Mouse (Mus musculus): ENCODE measurements around the gene Cdh4. TPM values are rescaled to one million over a fixed set of nuclear protein-coding genes. Genes with fewer than 3 reads are reported as not detected.
A peak's percentile ranks its signal among the peaks of the same experiment; 100 is the strongest.

Cdh4 gene
- 3.1 and 4.6 TPM in 2 replicates for polyA plus RNA-seq (2012; rRNA removed)

DNA sequence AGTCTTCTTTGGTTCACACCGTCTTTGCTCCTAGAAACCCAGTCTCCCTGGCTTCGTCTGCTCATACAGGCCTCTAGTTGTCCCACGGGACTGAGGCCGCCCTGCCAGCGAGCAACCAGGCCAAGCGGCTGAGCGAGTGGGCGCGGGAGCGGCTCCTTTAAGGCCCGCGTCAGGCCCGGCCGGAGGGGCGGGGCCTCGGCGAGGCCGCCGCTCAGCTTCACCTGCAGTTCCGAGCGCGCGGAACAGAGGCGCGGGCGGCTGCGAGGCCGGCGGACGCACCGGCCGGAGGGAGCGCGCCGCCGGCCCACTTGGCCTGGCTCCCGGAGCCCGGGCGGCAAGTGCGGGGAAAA, at the start of gene Cdh4:
Gene Cdh4 (plus strand): TSS at position 241 of the 350 bp plus-strand sequence.
- DNase-seq (ENCODE audit: low spot score): no peak

DNA sequence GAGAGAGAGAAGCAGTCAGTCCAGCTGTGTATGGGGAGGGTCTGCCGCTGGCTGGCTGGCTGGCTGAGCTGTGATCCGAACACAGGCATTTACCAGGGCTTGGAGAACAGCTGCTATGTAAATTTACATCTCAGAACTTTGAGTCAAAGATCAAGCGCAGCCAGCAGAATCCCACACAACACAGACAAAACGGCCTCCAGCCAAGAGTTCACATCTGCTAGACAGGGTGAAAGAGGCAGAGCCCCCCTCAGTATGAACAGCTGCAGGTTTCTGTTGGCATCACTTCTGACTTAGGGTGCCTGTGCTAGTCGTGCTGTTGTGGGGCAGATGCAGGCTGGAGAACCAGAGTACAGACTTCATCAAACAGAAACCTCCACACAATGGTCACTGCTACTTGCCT, 46.8 kb upstream of the Cdh4 start:
- no peak for DNase-seq (ENCODE audit: low spot score)

GRCm38 (mm10) chr2:179399645-179400249, 42.5 kb upstream of the Cdh4 start:
- DNase-seq (ENCODE audit: low spot score): no peak

DNA sequence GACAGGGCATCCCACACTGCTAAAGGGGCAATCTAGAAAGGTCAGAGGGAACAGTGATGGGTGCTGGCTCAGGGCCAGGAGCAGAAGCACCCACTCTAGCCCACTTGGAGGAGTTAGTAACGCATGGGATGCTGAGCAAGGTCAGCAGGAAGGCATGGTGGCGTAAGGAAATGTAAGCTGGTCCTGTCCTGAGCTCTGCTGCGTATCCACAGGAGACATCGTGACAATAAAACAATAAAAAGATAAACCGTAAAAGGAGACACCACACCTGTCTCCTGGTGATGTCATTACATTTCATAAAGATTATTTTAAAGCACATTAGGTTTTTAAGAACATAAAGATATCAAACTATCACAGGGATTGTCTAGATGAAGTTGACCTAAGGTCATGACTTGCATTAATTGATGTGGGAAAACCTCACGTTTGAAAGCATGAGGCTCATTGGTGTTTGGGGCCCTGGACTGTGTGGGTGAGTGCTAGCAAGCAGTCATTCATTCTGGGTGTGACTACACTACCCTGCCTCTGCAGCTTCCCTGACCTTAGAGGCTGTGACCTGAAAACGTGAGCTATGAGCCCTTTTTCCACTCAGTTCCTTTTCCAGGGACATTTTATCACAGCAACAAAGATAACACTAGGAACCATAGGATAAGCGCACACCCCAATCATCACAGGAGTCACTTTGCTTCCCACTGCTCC, 31.2 kb upstream of the Cdh4 start:
- no peak for DNase-seq (ENCODE audit: low spot score)

GRCm38 (mm10) chr2:179412966-179413365, 29.3 kb upstream of the Cdh4 start:
- no peak for DNase-seq (ENCODE audit: low spot score)

DNA sequence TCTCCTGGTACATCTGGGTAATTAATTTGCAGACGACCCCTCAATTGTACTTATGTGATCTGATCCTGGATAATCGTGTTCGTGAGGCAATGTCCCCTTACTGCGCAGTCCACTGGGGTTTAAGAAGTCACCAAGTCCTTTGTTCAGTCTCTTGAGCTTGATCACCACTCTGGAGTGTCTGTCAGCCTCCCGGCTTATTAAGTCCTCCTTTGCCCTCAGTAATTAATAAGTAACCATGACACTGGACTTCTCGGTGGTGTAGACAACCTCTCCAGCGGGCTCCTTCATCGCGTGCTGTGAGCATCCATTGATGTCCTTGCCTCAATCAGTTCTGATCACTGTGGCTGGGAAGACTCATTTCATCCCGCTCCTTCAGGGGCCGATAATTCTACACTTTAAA, 28.0 kb upstream of the Cdh4 start:
- DNase-seq (ENCODE audit: low spot score): no peak

DNA sequence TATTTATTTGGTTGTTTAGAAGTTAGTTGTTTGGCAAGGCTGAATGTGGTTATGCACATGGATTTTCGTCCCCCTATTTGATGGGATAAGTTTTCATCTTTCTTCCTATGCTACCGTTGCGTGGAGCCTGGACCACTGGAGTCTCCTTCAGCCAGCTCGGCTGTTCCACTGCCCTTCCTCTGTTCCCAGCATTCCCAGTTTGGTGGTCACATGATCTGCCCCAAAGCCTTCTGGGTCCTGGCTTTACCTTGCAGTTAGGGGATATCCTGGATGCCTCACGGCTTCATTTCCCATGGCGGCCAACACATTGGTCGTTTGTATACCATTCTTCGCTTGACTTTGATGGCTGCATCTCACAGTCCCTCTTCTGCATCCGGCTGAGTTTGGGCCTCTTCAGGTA, 27.5 kb upstream of the Cdh4 start:
- no peak for DNase-seq (ENCODE audit: low spot score)

- DNase-seq (ENCODE audit: low spot score): no peak
These were observed 26.3 kb upstream of the Cdh4 start for GRCm38 (mm10) chr2:179415892-179416403.

DNA sequence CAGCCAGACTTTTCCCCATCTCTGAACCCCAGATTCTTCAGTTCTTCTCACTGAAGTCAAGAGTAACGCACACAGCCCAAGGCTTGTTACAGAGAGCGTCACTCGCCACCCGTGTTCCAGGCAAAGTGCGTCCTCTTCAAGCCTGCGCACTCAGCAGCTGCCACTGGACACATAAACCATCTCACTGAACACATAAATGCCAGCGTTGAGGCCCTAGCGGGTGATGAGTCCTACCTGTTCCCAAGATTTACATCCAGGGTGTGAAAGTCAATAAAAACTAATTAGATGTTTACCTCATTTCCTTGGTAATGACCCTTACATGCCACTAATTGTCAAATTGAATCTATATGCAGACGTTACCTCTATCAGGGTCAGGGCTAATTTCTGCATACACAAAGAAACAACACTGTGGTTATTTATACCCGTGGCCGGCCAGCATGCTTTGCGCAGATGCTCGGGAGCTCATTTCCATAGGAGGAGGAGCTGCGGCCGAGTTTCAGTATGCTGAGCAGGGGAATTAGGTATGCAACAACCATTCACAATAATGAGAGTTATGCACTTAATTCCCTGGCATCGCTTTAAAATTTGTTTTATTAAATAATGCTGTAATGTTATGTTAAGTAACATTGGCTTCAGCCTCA, 25.5 kb upstream of the Cdh4 start:
- no peak for DNase-seq (ENCODE audit: low spot score)

DNA sequence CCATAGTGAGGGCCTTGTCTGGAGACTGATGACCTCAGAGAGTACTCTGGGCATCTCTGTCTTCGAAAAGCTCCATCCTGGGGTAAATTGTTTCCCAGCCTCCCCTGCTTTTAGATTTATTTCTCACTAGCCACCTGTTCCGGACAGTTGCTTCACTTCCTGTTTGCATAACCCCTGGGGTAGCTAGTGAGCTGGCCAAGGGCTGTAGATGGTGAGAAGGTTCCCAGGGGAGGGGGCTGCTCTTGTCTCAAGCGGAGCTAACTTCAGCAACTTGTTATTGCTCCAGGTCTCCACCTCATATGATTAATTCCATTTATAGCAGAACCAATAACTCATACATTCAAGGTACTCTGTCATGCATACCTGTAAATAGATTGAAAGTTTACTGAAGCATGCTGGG, 16.6 kb upstream of the Cdh4 start:
- no peak for DNase-seq (ENCODE audit: low spot score)

- DNase-seq (ENCODE audit: low spot score): no peak
These were observed 13.3 kb upstream of the Cdh4 start for GRCm38 (mm10) chr2:179428889-179429288.

- DNase-seq (ENCODE audit: low spot score): no peak
These were observed 2.1 kb upstream of the Cdh4 start for GRCm38 (mm10) chr2:179440161-179440560.

DNA sequence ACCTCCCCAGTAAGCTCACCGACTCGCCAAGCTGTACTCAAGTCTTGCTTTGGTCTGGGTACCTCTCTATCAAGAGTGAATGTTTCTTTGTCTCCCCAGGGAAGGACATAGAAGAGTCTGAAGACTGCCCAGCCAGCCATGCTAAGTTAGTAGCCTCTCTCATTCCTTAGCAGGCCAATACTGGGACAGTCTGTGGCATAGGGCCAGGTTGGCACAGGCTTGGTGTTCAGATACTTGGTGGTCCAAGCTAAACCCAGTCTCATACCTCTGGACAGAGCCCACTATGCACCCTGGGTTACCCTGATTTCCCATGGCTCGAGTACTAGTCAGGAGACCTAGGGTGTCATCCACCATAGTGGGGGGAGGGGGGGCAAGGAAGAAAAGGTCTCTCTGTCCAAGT, 1.1 kb upstream of the Cdh4 start:
- DNase-seq (ENCODE audit: low spot score): no peak

GRCm38 (mm10) chr2:179441717-179442116, 514 bp upstream of the Cdh4 start:
- no peak for DNase-seq (ENCODE audit: low spot score)

- DNase-seq (ENCODE audit: low spot score): peak; percentile 66
These were observed 452 bp downstream of the Cdh4 start for GRCm38 (mm10) chr2:179442541-179443225.

DNA sequence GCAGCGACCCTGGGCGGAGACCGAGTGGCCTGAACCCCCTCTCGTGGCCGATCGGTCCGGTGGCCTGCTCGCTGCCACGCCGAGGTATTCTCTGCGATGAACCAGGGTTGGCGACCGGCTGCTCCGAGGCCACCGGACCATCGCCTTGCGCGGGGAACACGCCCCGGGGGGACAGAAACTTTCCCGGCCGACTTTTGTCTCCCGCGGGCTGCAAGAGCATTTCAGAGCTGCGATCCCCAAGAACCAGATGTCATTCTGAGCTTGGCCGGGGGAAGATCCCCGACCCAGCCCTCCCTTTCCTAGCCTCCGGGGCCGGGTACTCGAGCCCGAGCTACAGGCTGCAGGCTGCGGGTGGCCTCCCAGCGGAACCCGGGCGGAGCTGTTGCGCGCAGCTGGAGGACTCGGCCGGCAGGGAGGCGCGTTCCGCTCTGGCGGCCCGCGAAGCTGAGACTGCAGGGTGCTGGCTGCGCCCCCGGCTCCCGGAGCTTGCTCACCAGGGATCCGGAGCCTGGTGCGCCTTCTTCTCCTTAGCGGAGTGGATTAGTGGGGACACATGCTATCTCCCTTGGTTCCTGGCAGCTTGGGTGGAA, 1.1 kb downstream of the Cdh4 start:
- peak; percentile 44 for DNase-seq (ENCODE audit: low spot score)

- no peak for DNase-seq (ENCODE audit: low spot score)
These were observed 1.7 kb downstream of the Cdh4 start for GRCm38 (mm10) chr2:179443959-179444358.

GRCm38 (mm10) chr2:179448256-179448655, 6.0 kb downstream of the Cdh4 start:
- DNase-seq (ENCODE audit: low spot score): no peak

DNA sequence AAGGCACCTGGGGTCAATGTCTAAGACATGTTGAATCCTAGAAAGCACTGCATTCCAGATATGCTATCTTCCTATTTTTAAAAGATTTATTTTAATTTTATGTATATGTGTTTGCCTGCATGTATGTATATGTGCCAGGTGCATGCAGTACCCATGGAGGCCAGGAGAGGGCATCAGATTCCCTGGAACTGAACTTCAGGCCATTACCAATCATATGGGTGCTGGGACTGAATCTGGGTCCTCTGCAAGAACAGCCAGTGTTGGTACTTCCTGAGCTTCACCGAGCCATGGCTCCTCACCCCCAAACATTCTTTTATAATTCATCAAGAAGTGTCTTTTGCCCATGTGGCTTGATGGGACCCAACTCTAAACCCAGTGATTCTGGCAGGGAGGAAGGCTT, 6.8 kb downstream of the Cdh4 start:
- no peak for DNase-seq (ENCODE audit: low spot score)

- no peak for DNase-seq (ENCODE audit: low spot score)
These were observed 17.0 kb downstream of the Cdh4 start for GRCm38 (mm10) chr2:179459196-179459595.

DNA sequence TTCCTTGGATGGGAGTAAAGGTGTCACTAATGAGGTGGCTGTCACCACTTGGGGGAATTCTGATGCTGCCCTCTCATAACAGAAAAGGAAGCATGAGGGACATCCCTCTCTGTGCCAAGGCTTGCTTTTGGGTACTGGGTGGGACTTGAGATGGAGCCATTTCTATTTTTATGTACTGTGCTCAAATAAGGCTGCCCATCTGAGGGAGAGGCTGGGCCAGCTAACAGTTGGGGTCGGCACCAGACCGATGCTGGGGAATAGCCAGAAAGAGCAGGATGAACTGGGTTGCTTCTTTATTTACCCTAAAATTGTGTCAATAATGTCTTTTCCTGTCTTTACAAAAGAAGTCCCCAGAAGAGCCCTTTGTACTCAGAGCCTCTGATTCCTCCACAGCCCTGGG, 17.4 kb downstream of the Cdh4 start:
- DNase-seq (ENCODE audit: low spot score): no peak

- no peak for DNase-seq (ENCODE audit: low spot score)
These were observed 21.3 kb downstream of the Cdh4 start for GRCm38 (mm10) chr2:179463514-179463913.
